Mouse (Mus musculus) forebrain, embryonic 15.5 days (tissue): ENCODE results near the gene Gm9573. TPM values are rescaled to one million over a fixed set of nuclear protein-coding genes. Genes with fewer than 3 reads are reported as not detected.

Experiments used
- ATAC-seq: fragments of 200-750 bp; cut with Nextera tagmentation; replicated peaks from 2 replicates; pipeline ENCODE4 v1.8.0; 2017; ENCODE audit warnings: mild to moderate bottlenecking, moderate TSS enrichment, moderate library complexity
- H3K27ac ChIP-seq: fragments of 300-500 bp; sonication (generic); replicated peaks from 2 replicates; pipeline ENCODE4 v1.5.1; 2015; ENCODE audit warnings: mild to moderate bottlenecking, inconsistent platforms
- H3K27me3 ChIP-seq: fragments of 300-500 bp; sonication (generic); 2 replicates; pipeline ENCODE4 v1.6.1; 2015; ENCODE audit warnings: inconsistent platforms
- H3K36me3 ChIP-seq: fragments of 300-500 bp; sonication (generic); 2 replicates; pipeline ENCODE4 v1.6.1; 2015; ENCODE audit warnings: mild to moderate bottlenecking, inconsistent platforms
- H3K4me1 ChIP-seq: fragments of 300-500 bp; sonication (generic); 2 replicates; pipeline ENCODE4 v1.6.1; 2015; ENCODE audit warnings: inconsistent platforms
- H3K4me2 ChIP-seq: fragments of 300-500 bp; sonication (generic); replicated peaks from 2 replicates; pipeline ENCODE4 v1.6.1; 2015; ENCODE audit warnings: mild to moderate bottlenecking, inconsistent platforms
- H3K4me3 ChIP-seq: fragments of 300-500 bp; sonication (generic); 2 replicates; pipeline ENCODE4 v1.5.1; 2015; ENCODE audit warnings: mild to moderate bottlenecking, inconsistent platforms
- H3K9ac ChIP-seq: fragments of 300-500 bp; sonication (generic); replicated peaks from 2 replicates; pipeline ENCODE4 v1.6.1; 2015; ENCODE audit warnings: mild to moderate bottlenecking, inconsistent platforms
- H3K9me3 ChIP-seq: fragments of 300-500 bp; sonication (generic); 2 replicates; pipeline ENCODE4 v1.6.1; 2016; ENCODE audit warnings: inconsistent platforms
- WGBS: fragments of 180-500 bp; shearing (Covaris S2); methylation state at CpG from one replicate; pipeline ENCODE4 v1.1.7; 2015; ENCODE audit warnings: mixed read lengths; 5-methylcytosine and 5-hydroxymethylcytosine counted together
- polyA plus RNA-seq: library from polyadenylated mRNA; unstranded; fragments of >200 nt; fragmentation: Nextera tagmentation; extraction: Ambion mirVana; gene quantifications from 2 replicates; pipeline ENCODE4 v1.2.1, GENCODE M21; 2015

Gene Gm9573
- not detected in 2 replicates for polyA plus RNA-seq

GRCm38 (mm10) chr17:35626537-35626936, at the start of gene Gm9573:
Gm9573 (minus strand) TSS chr17:35626637.
- ATAC-seq = no peak
- no peak within 1 kb of the TSS for H3K4me3 ChIP-seq
- H3K4me2 ChIP-seq = no peak within 1 kb of the TSS
- no peaks in the 10 kb centered on the region for H3K36me3 ChIP-seq
- H3K9me3 ChIP-seq = no peaks in the 10 kb centered on the region
- H3K9ac ChIP-seq = no peak within 1 kb of the TSS
- no peaks in the 10 kb centered on the region for H3K4me1 ChIP-seq
- no peaks in the 10 kb centered on the region for H3K27me3 ChIP-seq
- WGBS = 91% methylated on average over 7 of the region's 7 CpGs
- no peak within 1 kb of the TSS for H3K27ac ChIP-seq

DNA sequence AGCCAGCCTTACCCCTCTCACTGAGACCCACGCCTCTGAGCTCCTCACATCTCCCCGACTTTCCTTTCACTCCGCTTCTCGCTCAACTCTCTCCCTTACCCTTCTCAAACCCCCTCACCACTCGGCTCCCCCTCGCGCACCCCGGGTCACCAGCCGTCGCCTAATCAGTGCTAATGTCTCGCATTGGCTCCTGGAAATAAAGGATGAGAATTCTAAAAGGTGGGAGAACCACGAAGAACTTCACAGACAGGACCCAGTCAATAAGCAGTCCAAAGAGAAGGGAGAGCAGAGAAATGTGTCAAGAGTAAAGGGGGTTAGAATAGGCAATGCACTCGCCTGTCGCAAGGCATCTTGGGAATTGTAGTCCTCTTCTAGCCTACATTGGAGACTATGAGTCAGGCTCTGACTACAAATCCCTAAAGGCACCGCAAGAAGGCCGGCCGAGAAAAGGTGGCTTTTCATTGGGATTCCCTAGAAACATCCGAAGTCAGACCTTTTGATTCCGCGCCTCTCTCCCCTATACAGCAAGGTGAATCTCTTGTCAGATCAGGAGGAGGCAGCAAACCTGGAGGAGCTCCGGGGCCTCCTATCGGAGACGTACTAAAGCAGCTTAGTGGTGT, 47.1 kb upstream of the Gm9573 start, which contains the start of gene Gtf2h4:
Gtf2h4 (minus strand) TSS at position 324 of the 620 bp plus-strand sequence.
- no peaks in the 10 kb centered on the region for H3K9me3 ChIP-seq
- 2% methylated on average over 23 of the region's 23 CpGs for WGBS
- H3K9ac ChIP-seq = peak within 1 kb of the TSS; percentile 96
- peaks cover 9% of the 10 kb centered on the region for H3K4me1 ChIP-seq
- H3K4me3 ChIP-seq = peak within 1 kb of the TSS; percentile 87
- peak within 1 kb of the TSS; percentile 93 for H3K4me2 ChIP-seq
- peak within 1 kb of the TSS; percentile 69 for H3K27ac ChIP-seq
- H3K36me3 ChIP-seq = no peaks in the 10 kb centered on the region
- peak; percentile 98 for ATAC-seq
- H3K27me3 ChIP-seq = no peaks in the 10 kb centered on the region

DNA sequence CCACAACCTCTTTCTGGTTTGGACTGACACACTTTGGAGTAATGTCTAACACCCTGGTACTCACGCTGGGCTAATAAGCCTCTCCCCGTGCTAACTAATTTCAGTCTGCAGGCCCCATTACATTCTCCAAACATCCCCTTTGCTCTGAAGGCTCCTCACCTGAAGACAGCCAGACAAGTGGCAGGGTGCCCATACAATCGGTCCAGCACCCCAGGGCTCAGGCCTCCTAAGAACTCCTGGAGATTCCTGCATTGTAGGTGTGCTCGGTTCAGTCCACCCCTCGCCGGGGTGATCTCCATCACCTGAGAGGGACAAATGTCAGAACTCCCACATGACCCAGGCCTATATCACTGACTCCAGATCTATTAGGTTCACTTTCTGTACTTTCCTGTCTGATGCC, 46.1 kb upstream of the Gm9573 start:
- no peaks in the 10 kb centered on the region for H3K9me3 ChIP-seq
- H3K27ac ChIP-seq = no peak overlapping the region
- H3K27me3 ChIP-seq = no peaks in the 10 kb centered on the region
- peaks cover 18% of the 10 kb centered on the region for H3K4me1 ChIP-seq
- peak overlapping the region; percentile 93; the same call in 1 of the 2 replicates for H3K4me2 ChIP-seq
- no peaks in the 10 kb centered on the region for H3K36me3 ChIP-seq
- H3K4me3 ChIP-seq = peak overlapping the region; percentile 87; the same call in 1 of the 2 replicates
- WGBS = 88% methylated on average over 6 of the region's 6 CpGs
- H3K9ac ChIP-seq = 0 out of 2 replicates have a peak overlapping the region, but pooled peaks have one; percentile 96
- ATAC-seq = no peak

GRCm38 (mm10) chr17:35671846-35672245, 45.4 kb upstream of the Gm9573 start:
- no peak overlapping the region for H3K4me3 ChIP-seq
- H3K9me3 ChIP-seq = no peaks in the 10 kb centered on the region
- ATAC-seq = no peak
- no peaks in the 10 kb centered on the region for H3K36me3 ChIP-seq
- H3K4me2 ChIP-seq = no peak overlapping the region
- no peaks in the 10 kb centered on the region for H3K27me3 ChIP-seq
- H3K9ac ChIP-seq = no peak overlapping the region
- peaks cover 19% of the 10 kb centered on the region for H3K4me1 ChIP-seq
- H3K27ac ChIP-seq = no peak overlapping the region
- 86% methylated on average over 6 of the region's 6 CpGs for WGBS

GRCm38 (mm10) chr17:35669731-35670130, 43.3 kb upstream of the Gm9573 start:
- H3K4me2 ChIP-seq = no peak overlapping the region
- H3K9me3 ChIP-seq = no peaks in the 10 kb centered on the region
- H3K4me3 ChIP-seq = no peak overlapping the region
- H3K4me1 ChIP-seq = peaks cover 25% of the 10 kb centered on the region
- no peak overlapping the region for H3K27ac ChIP-seq
- no peak for ATAC-seq
- H3K27me3 ChIP-seq = no peaks in the 10 kb centered on the region
- H3K36me3 ChIP-seq = no peaks in the 10 kb centered on the region
- WGBS = 95% methylated on average over 9 of the region's 9 CpGs
- no peak overlapping the region for H3K9ac ChIP-seq

DNA sequence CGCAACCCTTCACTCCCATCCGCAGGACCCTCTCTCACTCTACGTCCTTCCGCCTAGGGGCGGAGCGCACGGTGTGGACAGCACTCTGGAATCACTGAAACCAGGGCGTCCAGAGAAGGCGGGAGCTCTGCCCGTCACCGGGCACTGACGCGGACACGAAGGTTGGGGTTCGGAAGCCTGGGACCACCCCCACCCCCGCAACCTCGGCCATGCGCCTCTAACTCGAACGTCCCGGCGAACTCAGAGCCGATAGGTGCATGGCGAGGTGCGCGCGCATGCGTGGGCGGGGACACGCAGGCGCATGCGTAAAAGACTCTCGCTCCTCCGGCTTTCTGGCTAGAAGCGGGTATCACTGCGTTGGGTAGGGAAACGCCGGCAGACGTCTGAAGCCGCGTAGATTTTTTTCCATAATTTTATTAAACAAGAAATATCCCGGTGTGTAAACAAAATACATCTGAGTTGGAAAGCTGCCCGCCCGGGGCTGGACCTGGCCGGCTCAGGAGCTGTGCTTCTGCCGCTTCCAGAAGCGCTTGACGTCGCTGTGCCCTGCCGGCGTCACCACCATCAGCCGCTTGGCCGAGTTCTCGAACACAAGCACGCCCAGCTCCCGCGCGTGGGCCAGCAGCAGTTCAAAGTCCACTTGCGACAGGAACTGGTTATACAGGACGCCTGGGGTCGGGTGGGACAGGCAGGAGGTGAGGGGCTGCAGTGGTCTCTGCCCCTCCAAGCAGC, 41.1 kb upstream of the Gm9573 start, which contains the start of gene Vars2:
Vars2 (minus strand) TSS at position 259 of the 732 bp plus-strand sequence.
- H3K4me2 ChIP-seq = peak within 1 kb of the TSS; percentile 92
- H3K27ac ChIP-seq = peak within 1 kb of the TSS; percentile 87
- no peaks in the 10 kb centered on the region for H3K9me3 ChIP-seq
- under 1% methylated on average over 61 of the region's 61 CpGs for WGBS
- peak within 1 kb of the TSS; percentile 85 for H3K9ac ChIP-seq
- no peaks in the 10 kb centered on the region for H3K27me3 ChIP-seq
- peaks cover 16% of the 10 kb centered on the region for H3K4me1 ChIP-seq
- peak; percentile 91 for ATAC-seq
- peak within 1 kb of the TSS; percentile 75 for H3K4me3 ChIP-seq
- H3K36me3 ChIP-seq = peaks cover 13% of the 10 kb centered on the region; the same call in 1 of the 2 replicates

GRCm38 (mm10) chr17:35666851-35667256, 40.4 kb upstream of the Gm9573 start:
- H3K36me3 ChIP-seq = peaks cover 13% of the 10 kb centered on the region; the same call in 1 of the 2 replicates
- peak; percentile 48 for ATAC-seq
- peak overlapping the region; percentile 92 for H3K4me2 ChIP-seq
- peak overlapping the region; percentile 85 for H3K9ac ChIP-seq
- WGBS = 4% methylated on average over 13 of the region's 13 CpGs
- no peaks in the 10 kb centered on the region for H3K9me3 ChIP-seq
- no peaks in the 10 kb centered on the region for H3K27me3 ChIP-seq
- H3K4me1 ChIP-seq = peaks cover 16% of the 10 kb centered on the region
- peak overlapping the region; percentile 75 for H3K4me3 ChIP-seq
- peak overlapping the region; percentile 87 for H3K27ac ChIP-seq

GRCm38 (mm10) chr17:35665957-35666515, 39.6 kb upstream of the Gm9573 start:
- no peak for ATAC-seq
- Histone ChIP-seq H3K9ac (no peak overlapping the region), H3K4me2 (no peak overlapping the region), H3K36me3 (peaks cover 13% of the 10 kb centered on the region; the same call in 1 of the 2 replicates), H3K4me3 (no peak overlapping the region), H3K9me3 (no peaks in the 10 kb centered on the region), H3K27me3 (no peaks in the 10 kb centered on the region), H3K4me1 (peaks cover 16% of the 10 kb centered on the region), H3K27ac (no peak overlapping the region)
- 80% methylated on average over 17 of the region's 17 CpGs for WGBS

DNA sequence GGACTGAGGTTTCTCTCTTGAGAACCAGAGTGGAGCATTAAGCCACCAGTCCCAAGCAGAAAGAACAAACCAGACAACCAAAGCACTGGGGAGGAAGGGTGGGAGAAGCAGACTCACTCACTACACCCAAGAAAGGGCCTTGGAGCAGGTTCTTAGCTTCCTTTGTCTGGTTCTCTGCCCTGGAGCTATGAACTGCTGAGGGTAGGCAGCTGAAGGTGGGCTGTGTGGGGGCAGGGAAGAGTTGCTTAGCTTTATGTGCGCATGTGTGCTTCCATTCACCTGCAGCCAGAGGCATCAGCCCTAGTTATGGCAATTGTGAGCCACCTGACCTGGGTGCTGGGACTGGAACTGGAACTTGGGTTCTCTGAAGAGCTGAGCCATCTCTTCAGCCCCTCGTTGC, 26.6 kb upstream of the Gm9573 start:
- Histone ChIP-seq H3K27ac (no peak overlapping the region), H3K4me1 (no peaks in the 10 kb centered on the region), H3K9ac (no peak overlapping the region), H3K27me3 (no peaks in the 10 kb centered on the region), H3K4me3 (no peak overlapping the region), H3K9me3 (no peaks in the 10 kb centered on the region), H3K4me2 (no peak overlapping the region), H3K36me3 (peaks cover 33% of the 10 kb centered on the region)
- 84% methylated on average over 2 of the region's 2 CpGs for WGBS
- ATAC-seq = no peak

DNA sequence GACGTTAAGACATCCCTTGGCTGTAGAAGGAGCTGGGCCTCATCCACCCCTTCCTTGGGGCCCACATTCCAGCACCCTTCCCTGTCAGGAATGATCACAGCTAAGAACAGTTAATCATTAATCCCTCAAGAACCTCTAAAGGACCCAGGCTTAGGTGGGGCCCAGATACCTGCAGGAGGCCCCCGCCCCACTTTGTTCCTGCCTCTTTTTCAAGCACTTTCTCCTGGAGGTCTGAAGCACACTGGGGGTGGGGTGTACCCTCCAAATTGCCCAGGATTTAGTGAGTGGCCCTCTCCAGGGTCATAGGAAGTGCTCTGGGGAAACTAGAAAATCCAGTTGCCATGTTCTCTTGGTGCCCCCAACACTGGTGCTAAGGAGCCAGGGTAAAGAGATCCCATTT, 23.0 kb upstream of the Gm9573 start:
- no peak overlapping the region for H3K27ac ChIP-seq
- H3K4me1 ChIP-seq = no peaks in the 10 kb centered on the region
- 73% methylated on average over 2 of the region's 2 CpGs for WGBS
- no peak for ATAC-seq
- H3K36me3 ChIP-seq = no peaks in the 10 kb centered on the region
- H3K4me2 ChIP-seq = no peak overlapping the region
- H3K4me3 ChIP-seq = no peak overlapping the region
- H3K27me3 ChIP-seq = no peaks in the 10 kb centered on the region; the same call in 1 of the 2 replicates
- H3K9me3 ChIP-seq = no peaks in the 10 kb centered on the region
- no peak overlapping the region for H3K9ac ChIP-seq

DNA sequence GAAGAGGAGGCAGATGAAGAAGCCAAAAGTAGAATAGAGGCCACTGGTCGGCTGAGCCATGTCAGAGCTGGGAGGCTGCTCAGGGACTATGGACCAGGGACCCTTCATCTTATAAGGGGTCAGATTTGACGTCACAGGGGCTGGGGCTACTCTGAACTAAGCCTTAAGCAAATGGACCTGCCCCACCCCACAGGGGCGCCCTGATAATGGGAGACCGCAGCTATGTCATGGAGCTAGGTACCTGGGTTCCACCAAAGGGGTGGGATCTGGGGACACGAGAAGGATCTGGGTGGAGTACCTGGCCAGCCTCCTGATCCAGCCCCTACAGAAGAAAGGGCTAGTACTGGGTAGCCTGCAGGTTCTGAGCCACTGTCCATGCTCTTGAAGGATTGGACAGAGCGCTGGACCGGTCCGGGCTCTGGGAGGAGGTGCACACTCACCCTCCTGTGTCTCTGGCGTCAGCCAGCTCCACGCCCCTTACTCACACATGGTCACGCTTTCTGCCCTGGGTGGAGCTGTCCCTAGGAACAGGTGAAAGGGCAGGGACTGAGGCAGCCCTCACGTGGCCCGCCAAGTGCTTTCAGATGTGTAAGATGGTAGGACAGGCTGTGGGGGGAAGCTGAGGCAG, 17.3 kb upstream of the Gm9573 start, which contains the start of gene Mucl3:
Mucl3 (minus strand) TSS at position 87 of the 628 bp plus-strand sequence.
- no peaks in the 10 kb centered on the region for H3K9me3 ChIP-seq
- H3K4me2 ChIP-seq = no peak within 1 kb of the TSS
- no peaks in the 10 kb centered on the region for H3K36me3 ChIP-seq
- H3K4me3 ChIP-seq = no peak within 1 kb of the TSS
- H3K9ac ChIP-seq = no peak within 1 kb of the TSS
- 74% methylated on average over 13 of the region's 13 CpGs for WGBS
- H3K27ac ChIP-seq = no peak within 1 kb of the TSS
- ATAC-seq = no peak
- H3K27me3 ChIP-seq = no peaks in the 10 kb centered on the region; the same call in 1 of the 2 replicates
- no peaks in the 10 kb centered on the region for H3K4me1 ChIP-seq
